Mouse (Mus musculus) bone marrow, adult 2 months (tissue): ENCODE measurements around the gene Stx2.

Experiments
- CTCF ChIP-seq: fragments of 200-500 bp; IDR thresholded peaks from 2 replicates; pipeline ENCODE4 v1.5.1; 2011; ENCODE audit warnings: low read length, control low read depth; ENCODE audit not compliant: control insufficient read depth, insufficient read depth
- POLR2A ChIP-seq: fragments of 200-500 bp; IDR thresholded peaks from 2 replicates; pipeline ENCODE4 v1.6.1; 2011; ENCODE audit warnings: low read depth, mild to moderate bottlenecking, control low read depth, low read length, borderline replicate concordance; ENCODE audit not compliant: control insufficient read depth

GRCm38 (mm10) chr5:128947093-128947492 lies 61.3 kb downstream of the Stx2 start:
- TF ChIP-seq CTCF (peak; percentile 42; the same call in 1 of the 2 replicates), POLR2A (no peak)
